Mouse (Mus musculus) bone marrow, adult 2 months (tissue): ENCODE results near the gene Banf1. TPM values are rescaled to one million over a fixed set of nuclear protein-coding genes. Genes with fewer than 3 reads are reported as not detected.
"Not testable (repeated sequence)": the region's sequence is repeated elsewhere in the genome, so short reads cannot be mapped to it uniquely, and the experiment has no call there.

Experiments
- H3K27ac ChIP-seq: fragments of 200-500 bp; 2 replicates; pipeline ENCODE4 v1.5.1; 2012; ENCODE audit warnings: low read depth, mild to moderate bottlenecking, control low read depth, inconsistent platforms, low read length; ENCODE audit not compliant: control insufficient read depth, poor library complexity, insufficient read depth
- H3K4me1 ChIP-seq: fragments of 200-500 bp; 2 replicates; pipeline ENCODE4 v1.6.1; 2011; ENCODE audit warnings: low read length; ENCODE audit not compliant: control insufficient read depth, insufficient read depth
- H3K4me3 ChIP-seq: fragments of 200-500 bp; replicated peaks from 2 replicates; pipeline ENCODE3; 2011; ENCODE audit warnings: mild to moderate bottlenecking, low read depth, low read length, control low read depth; ENCODE audit not compliant: control insufficient read depth
- CTCF ChIP-seq: fragments of 200-500 bp; IDR thresholded peaks from 2 replicates; pipeline ENCODE4 v1.5.1; 2011; ENCODE audit warnings: low read length, control low read depth; ENCODE audit not compliant: control insufficient read depth, insufficient read depth
- POLR2A ChIP-seq: fragments of 200-500 bp; IDR thresholded peaks from 2 replicates; pipeline ENCODE4 v1.6.1; 2011; ENCODE audit warnings: low read depth, mild to moderate bottlenecking, control low read depth, low read length, borderline replicate concordance; ENCODE audit not compliant: control insufficient read depth
- WGBS: fragments of 180-500 bp; shearing (Covaris S2); methylation state at CpG from one replicate; pipeline ENCODE4 v1.1.7; 2018; 5-methylcytosine and 5-hydroxymethylcytosine counted together
- polyA plus RNA-seq: library from polyadenylated mRNA; stranded (reverse); fragments of >200 nt; gene quantifications from 2 replicates; pipeline ENCODE4 v1.2.4, GENCODE M21; 2011; ENCODE audit warnings: low replicate concordance; ENCODE audit not compliant: missing spikeins, insufficient read depth, insufficient read length

Gene Banf1
- polyA plus RNA-seq, 1 experiment = 121 TPM

DNA sequence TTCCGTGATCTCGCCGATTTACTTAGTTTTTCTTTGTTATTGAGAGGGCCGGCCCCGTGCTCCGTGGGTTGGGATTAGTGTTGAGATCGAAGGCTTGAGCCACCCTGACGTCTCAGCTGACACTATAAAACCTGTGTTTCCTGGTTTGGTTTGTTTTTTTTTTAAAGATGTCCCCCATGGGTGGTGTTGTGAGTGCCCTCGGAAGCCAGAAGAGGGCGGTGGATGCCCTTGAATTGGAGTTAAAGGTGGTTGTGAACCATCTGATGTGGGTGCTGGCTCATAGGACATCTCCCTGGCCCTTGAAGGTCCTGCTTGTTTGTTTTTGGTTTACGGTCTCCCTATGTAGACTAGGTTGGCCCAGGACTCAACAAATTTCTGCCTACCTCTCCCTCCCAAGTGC lies 487 bp upstream of the Banf1 start:
- Histone ChIP-seq H3K4me3 (peak overlapping the region; percentile 100), H3K4me1 (peaks cover 2% of the 10 kb centered on the region), H3K27ac (peak overlapping the region; percentile 98)
- 8% methylated on average over 11 of the region's 11 CpGs for WGBS
- TF ChIP-seq POLR2A (no peak), CTCF (peak; percentile 44; the same call in 1 of the 2 replicates)

DNA sequence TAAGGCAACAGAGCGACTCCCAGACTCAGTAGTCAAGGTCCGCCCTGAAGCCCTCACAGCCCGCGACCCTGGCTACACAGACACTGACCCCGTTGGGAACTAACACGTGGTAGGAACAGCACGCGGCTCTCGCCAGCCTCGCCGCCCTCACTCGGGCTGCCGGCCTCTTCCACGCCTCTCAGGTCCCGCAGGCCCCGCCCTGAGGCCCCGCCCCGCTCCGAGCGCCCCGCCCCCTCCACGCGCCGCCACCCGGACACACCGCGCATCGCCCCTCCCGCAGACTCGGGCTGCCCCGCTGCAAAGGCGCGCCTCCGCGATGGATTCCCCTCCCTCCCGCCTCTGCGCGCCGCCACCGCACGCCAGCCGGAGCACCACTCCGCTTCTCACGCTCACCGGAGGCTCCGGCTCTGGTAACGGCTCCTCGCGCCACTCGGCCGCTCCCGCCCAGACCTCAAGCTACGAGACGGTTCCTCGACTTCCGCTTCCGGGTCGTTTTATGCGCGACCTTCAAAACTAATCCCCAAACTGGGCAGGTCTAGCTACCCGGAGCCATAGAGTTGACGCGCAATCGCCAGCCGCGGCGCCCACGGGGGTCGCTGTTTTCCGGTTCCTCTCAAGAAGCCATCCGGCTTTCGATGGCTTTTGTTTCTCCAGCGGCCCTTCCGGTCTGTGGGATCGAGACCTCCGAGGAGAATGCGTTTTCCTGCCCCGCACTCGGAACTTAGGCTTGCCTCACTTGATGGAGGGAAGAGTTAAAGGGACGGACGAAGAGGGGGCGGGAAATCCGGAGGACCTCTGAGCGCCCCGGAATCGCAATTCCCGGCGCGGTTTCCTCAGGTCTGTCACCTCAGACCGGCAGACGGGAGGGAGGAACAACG lies 554 bp downstream of the Banf1 start, which contains the start of gene Eif1ad:
Eif1ad (plus strand) TSS at position 567 of the 878 bp plus-strand sequence.
- TF ChIP-seq CTCF (no peak), POLR2A (peak; percentile 46; the same call in 1 of the 2 replicates)

DNA sequence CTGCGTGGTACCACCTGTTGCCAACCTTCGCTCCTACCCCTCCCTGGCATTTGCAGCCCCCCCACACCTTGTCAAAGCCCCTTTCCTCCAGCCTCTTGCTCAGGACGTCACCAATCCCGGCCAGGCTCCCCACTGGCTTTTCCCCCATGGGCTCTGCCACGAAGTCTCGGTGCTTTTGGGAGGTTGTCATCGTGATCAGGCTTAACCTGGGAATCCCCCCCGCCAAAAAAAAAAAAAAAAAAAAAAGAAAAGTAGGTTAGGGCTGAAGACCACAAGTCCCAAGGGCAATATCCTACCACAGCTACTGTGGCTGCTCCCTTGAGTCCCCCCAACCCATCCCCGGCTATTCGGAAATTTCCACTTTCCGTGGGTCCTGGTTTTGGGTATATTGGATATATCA lies 1.2 kb downstream of the Banf1 start:
- 5% methylated on average over 11 of the region's 11 CpGs for WGBS
- H3K4me1 ChIP-seq = peaks cover 2% of the 10 kb centered on the region
- TF ChIP-seq POLR2A = no peak
- TF ChIP-seq CTCF = no peak

More for the DNA sequence above, 554 bp downstream of the Banf1 start, which contains the start of gene Eif1ad:
- WGBS = under 1% methylated on average over 92 of the region's 92 CpGs
- peak within 1 kb of the TSS; percentile 98 for H3K27ac ChIP-seq
- H3K4me1 ChIP-seq = peaks cover 2% of the 10 kb centered on the region
- peak within 1 kb of the TSS; percentile 100 for H3K4me3 ChIP-seq

GRCm38 (mm10) chr19:5364124-5364523 lies 2.8 kb downstream of the Banf1 start:
- H3K4me1 ChIP-seq = peaks cover 2% of the 10 kb centered on the region
- TF ChIP-seq POLR2A = no peak
- 42% methylated on average over 2 of the region's 2 CpGs for WGBS
- H3K4me3 ChIP-seq = no peak overlapping the region
- H3K27ac ChIP-seq = no peak overlapping the region

More for the DNA sequence above, 1.2 kb downstream of the Banf1 start:
- H3K4me3 ChIP-seq = peak overlapping the region; percentile 89
- no peak overlapping the region for H3K27ac ChIP-seq

DNA sequence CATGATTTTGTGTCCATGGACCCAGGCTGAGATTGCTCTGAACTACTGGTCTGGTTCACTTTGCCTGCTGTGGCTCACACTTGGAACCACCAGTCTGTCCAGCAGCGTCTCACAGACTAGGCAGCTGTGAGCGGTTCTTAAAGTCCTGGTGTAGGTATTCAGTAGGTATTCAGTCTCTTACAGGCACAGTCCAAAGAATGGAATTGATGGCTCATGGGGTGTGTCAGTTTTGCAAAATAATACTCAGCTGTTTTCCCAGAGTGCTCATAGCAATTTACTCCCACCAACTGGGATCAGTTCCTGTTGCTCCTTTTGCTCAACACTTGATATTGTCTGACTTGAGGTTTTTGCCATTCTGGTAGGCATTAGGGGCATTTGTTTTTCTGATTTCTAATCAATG lies 4.8 kb downstream of the Banf1 start:
- H3K4me3 ChIP-seq = no peak overlapping the region
- H3K4me1 ChIP-seq = peaks cover 2% of the 10 kb centered on the region; the same call in 1 of the 2 replicates
- TF ChIP-seq POLR2A = no peak
- TF ChIP-seq CTCF = no peak
- 86% methylated on average over 2 of the region's 2 CpGs for WGBS
- no peak overlapping the region for H3K27ac ChIP-seq

GRCm38 (mm10) chr19:5356080-5356479 lies 10.9 kb downstream of the Banf1 start:
- H3K4me3 ChIP-seq = no peak overlapping the region
- TF ChIP-seq POLR2A = no peak
- no peak for TF ChIP-seq CTCF
- no peaks in the 10 kb centered on the region for H3K4me1 ChIP-seq
- no peak overlapping the region for H3K27ac ChIP-seq
- no CpG with 5 or more reads among the region's 1 CpGs for WGBS

DNA sequence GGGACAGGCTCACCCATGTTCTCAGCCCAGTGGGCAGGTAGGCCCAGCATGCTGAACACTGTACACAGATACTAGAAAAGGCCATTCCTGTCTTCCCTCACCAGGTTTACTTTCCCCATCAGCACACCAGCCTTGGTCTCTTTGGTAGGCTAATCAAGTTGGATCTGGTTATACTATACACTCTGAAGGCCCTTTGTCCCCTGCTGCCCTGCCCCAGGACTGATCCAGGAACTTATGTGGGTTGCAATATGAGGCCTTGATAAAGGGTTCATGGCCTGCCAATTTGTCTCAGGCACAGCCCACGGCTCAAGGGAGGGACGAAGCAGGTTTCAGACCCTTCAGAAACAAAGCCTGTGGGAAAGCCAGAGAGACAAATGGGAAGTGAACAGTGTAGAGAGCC lies 13.4 kb downstream of the Banf1 start:
- Histone ChIP-seq H3K4me3 (no peak overlapping the region), H3K4me1 (no peaks in the 10 kb centered on the region), H3K27ac (no peak overlapping the region)
- 78% methylated on average over 2 of the region's 2 CpGs for WGBS
- no peak for TF ChIP-seq POLR2A
- TF ChIP-seq CTCF = no peak

GRCm38 (mm10) chr19:5349502-5349873 lies 17.5 kb downstream of the Banf1 start, which contains the start of gene Cst6:
Gene Cst6, minus strand, starts transcription at chr19:5349574.
- H3K4me3 ChIP-seq = peak within 1 kb of the TSS; percentile 13
- H3K27ac ChIP-seq, H3K4me1 ChIP-seq: not testable (repeated sequence)
- WGBS = 65% methylated on average over 6 of the region's 6 CpGs
